Mouse (Mus musculus) limb, embryonic 15.5 days (tissue): Measurements from ENCODE around the gene Gm10273. TPM values are rescaled to one million over a fixed set of nuclear protein-coding genes. Genes with fewer than 3 reads are reported as not detected.
"Not testable (repeated sequence)": the region's sequence is repeated elsewhere in the genome, so short reads cannot be mapped to it uniquely, and the experiment has no call there.

Source experiments
- ATAC-seq: fragments of 200-750 bp; cut with Nextera tagmentation; 2 replicates; pipeline ENCODE4 v1.8.0; 2017; ENCODE audit warnings: low read depth, moderate TSS enrichment; ENCODE audit not compliant: insufficient number of reproducible peaks, low FRiP score, low TSS enrichment
- H3K27ac ChIP-seq: fragments of 300-500 bp; sonication (generic); 2 replicates; pipeline ENCODE4 v1.5.1; 2015; ENCODE audit warnings: moderate library complexity, mild to moderate bottlenecking, inconsistent platforms
- H3K27me3 ChIP-seq: fragments of 300-500 bp; sonication (generic); 2 replicates; pipeline ENCODE4 v1.6.1; 2015; ENCODE audit warnings: inconsistent platforms
- H3K36me3 ChIP-seq: fragments of 300-500 bp; sonication (generic); 2 replicates; pipeline ENCODE4 v1.6.1; 2015; ENCODE audit warnings: inconsistent platforms
- H3K4me1 ChIP-seq: fragments of 300-500 bp; sonication (generic); 2 replicates; pipeline ENCODE4 v1.6.1; 2015; ENCODE audit warnings: inconsistent platforms
- H3K4me2 ChIP-seq: fragments of 300-500 bp; sonication (generic); 2 replicates; pipeline ENCODE4 v1.6.1; 2015; ENCODE audit warnings: mild to moderate bottlenecking, inconsistent platforms
- H3K4me3 ChIP-seq: fragments of 300-500 bp; sonication (generic); 2 replicates; pipeline ENCODE4 v1.5.1; 2015; ENCODE audit warnings: mild to moderate bottlenecking, inconsistent platforms
- H3K9ac ChIP-seq: fragments of 300-500 bp; sonication (generic); 2 replicates; pipeline ENCODE4 v1.6.1; 2015; ENCODE audit warnings: inconsistent platforms
- H3K9me3 ChIP-seq: fragments of 300-500 bp; sonication (generic); 2 replicates; pipeline ENCODE4 v1.6.1; 2016; ENCODE audit warnings: inconsistent platforms
- WGBS: fragments of 180-500 bp; shearing (Covaris S2); methylation state at CpG from one replicate; pipeline ENCODE4 v1.1.7; 2015; 5-methylcytosine and 5-hydroxymethylcytosine counted together
- polyA plus RNA-seq: library from polyadenylated mRNA; unstranded; fragments of >200 nt; fragmentation: Nextera tagmentation; extraction: Ambion mirVana; gene quantifications from 2 replicates; pipeline ENCODE4 v1.2.1, GENCODE M21; 2015

The Gm10273 gene
- polyA plus RNA-seq, 1 experiment from 2014 or later, result 2.0 TPM

GRCm38 (mm10) chr10:59367206-59367605, 28.2 kb upstream of the Gm10273 start:
- Histone ChIP-seq H3K36me3 (peaks cover 91% of the 10 kb centered on the region), H3K9ac (no peak overlapping the region), H3K27ac (no peak overlapping the region), H3K4me3 (no peak overlapping the region), H3K9me3 (no peaks in the 10 kb centered on the region), H3K4me2 (no peak overlapping the region), H3K27me3 (no peaks in the 10 kb centered on the region), H3K4me1 (no peaks in the 10 kb centered on the region)
- no peak for ATAC-seq
- WGBS, result 62% methylated on average over 4 of the region's 4 CpGs

DNA sequence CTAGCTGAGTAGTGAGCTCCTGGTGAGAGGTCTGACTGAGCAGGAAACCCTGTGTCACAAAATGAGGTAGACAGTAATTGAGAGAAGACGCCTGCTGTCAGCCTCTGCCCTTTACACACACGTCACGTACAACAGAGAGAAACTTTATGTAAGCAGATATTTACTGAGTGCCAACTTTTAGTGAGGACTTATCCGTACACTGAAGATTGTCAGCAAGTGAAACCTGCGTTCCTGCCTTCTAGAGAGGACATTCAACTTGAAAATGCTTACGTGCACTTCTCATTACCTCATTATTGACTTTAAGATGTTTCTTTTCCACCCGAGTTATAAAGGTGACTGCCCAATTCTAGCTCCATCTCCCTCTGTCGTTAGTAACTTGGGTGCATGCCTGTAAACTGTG, 26.7 kb upstream of the Gm10273 start:
- Histone ChIP-seq H3K4me1 (no peaks in the 10 kb centered on the region), H3K27me3 (no peaks in the 10 kb centered on the region), H3K9me3 (no peaks in the 10 kb centered on the region), H3K4me3 (no peak overlapping the region), H3K4me2 (no peak overlapping the region), H3K27ac (no peak overlapping the region), H3K9ac (no peak overlapping the region), H3K36me3 (peaks cover 92% of the 10 kb centered on the region)
- no peak for ATAC-seq
- 84% methylated on average over 8 of the region's 8 CpGs for WGBS

DNA sequence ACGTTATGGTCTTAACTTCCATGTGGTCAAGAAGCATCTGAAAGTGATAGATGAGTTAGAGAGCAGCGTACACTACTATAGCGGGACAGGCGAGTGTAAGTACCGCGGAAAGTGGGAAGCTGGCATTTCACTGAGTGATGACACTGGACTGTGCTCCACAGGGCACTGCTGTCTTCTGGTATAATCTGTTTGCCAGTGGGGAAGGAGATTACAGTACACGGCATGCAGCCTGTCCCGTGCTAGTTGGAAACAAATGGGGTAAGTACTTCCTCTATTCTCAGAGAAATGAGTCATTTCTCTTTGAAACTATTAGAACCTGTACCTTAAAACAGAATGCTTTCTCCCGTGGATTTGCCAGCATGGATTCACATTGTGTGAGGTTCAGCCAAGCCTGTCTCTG, 26.0 kb upstream of the Gm10273 start:
- H3K4me2 ChIP-seq, result no peak overlapping the region
- no peak overlapping the region for H3K9ac ChIP-seq
- H3K9me3 ChIP-seq, result no peaks in the 10 kb centered on the region
- no peaks in the 10 kb centered on the region for H3K4me1 ChIP-seq
- peaks cover 92% of the 10 kb centered on the region for H3K36me3 ChIP-seq
- H3K27me3 ChIP-seq, result no peaks in the 10 kb centered on the region
- no peak for ATAC-seq
- WGBS, result 89% methylated on average over 9 of the region's 9 CpGs
- no peak overlapping the region for H3K27ac ChIP-seq
- no peak overlapping the region for H3K4me3 ChIP-seq

DNA sequence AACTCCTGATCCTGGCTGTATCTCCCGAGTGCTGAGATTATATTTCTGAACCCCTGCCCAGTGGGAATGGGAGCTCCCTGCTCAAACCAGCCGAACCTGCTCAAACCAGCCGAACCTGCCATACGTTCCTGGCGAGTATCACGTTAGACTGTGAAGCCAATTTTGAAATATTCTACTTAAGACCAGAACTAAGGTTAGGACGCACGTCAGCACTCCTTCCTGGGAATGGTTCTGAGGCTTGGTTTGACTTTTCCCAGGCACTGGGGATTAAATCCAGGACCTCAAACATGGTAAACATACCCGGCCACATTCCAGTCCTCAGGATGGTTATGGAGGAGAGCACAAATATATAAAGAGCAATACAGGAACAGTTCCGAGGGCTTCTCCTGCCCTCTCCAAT, 17.5 kb upstream of the Gm10273 start:
- peaks cover 22% of the 10 kb centered on the region for H3K36me3 ChIP-seq
- no peaks in the 10 kb centered on the region for H3K27me3 ChIP-seq
- 0 out of 2 replicates have a peak overlapping the region, but pooled peaks have one; percentile 39 for H3K27ac ChIP-seq
- no peak overlapping the region for H3K4me3 ChIP-seq
- 72% methylated on average over 10 of the region's 10 CpGs for WGBS
- ATAC-seq, result no peak
- H3K4me2 ChIP-seq, result no peak overlapping the region
- no peaks in the 10 kb centered on the region for H3K4me1 ChIP-seq
- no peaks in the 10 kb centered on the region for H3K9me3 ChIP-seq
- no peak overlapping the region for H3K9ac ChIP-seq

- Histone ChIP-seq H3K27me3 (no peaks in the 10 kb centered on the region), H3K9ac (no peak overlapping the region), H3K27ac (0 out of 2 replicates have a peak overlapping the region, but pooled peaks have one; percentile 39), H3K9me3 (no peaks in the 10 kb centered on the region), H3K4me2 (no peak overlapping the region), H3K4me3 (no peak overlapping the region), H3K4me1 (no peaks in the 10 kb centered on the region), H3K36me3 (peaks cover 15% of the 10 kb centered on the region)
- 89% methylated on average over 4 of the region's 4 CpGs for WGBS
- no peak for ATAC-seq
Measured at GRCm38 (mm10) chr10:59378728-59379127, 16.7 kb upstream of the Gm10273 start.

- Histone ChIP-seq H3K27ac (no peak overlapping the region), H3K4me2 (no peak overlapping the region), H3K9me3 (no peaks in the 10 kb centered on the region), H3K4me1 (no peaks in the 10 kb centered on the region), H3K4me3 (no peak overlapping the region), H3K36me3 (0 out of 2 replicates have a peak, but pooled peaks cover 4% of the 10 kb centered on the region), H3K9ac (no peak overlapping the region), H3K27me3 (no peaks in the 10 kb centered on the region)
- 41% methylated on average over 3 of the region's 3 CpGs for WGBS
- ATAC-seq, result no peak
Measured at GRCm38 (mm10) chr10:59379927-59380326, 15.5 kb upstream of the Gm10273 start.

DNA sequence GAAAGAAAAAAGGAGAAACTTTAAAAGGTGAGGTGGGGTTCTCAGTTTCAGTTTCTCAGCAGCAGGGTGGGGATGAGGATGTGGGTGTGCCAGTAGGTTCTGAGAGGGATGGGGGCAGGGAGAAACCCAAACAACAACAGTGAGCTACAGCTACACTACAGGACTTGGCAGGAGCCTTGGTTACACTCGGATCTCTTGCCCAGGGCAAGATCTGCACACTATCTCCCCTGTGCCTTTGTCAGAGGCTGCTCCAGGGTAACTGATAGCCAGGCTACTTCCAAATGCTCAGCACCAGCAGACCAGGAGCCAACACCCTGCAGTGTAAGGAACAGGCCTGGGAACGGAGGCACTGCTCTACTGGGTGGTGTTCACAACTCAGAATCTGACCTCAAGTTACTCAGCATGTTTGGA, 15.0 kb upstream of the Gm10273 start:
- no peaks in the 10 kb centered on the region for H3K27me3 ChIP-seq
- no peak for ATAC-seq
- no peak overlapping the region for H3K9ac ChIP-seq
- 0 out of 2 replicates have a peak, but pooled peaks cover 1% of the 10 kb centered on the region for H3K36me3 ChIP-seq
- H3K4me2 ChIP-seq, result no peak overlapping the region
- 60% methylated on average over 2 of the region's 2 CpGs for WGBS
- no peaks in the 10 kb centered on the region for H3K4me1 ChIP-seq
- H3K27ac ChIP-seq, result no peak overlapping the region
- H3K4me3 ChIP-seq, result no peak overlapping the region
- no peaks in the 10 kb centered on the region for H3K9me3 ChIP-seq

GRCm38 (mm10) chr10:59381563-59381962, 13.9 kb upstream of the Gm10273 start:
- not testable (repeated sequence) for H3K9me3 ChIP-seq, H3K4me3 ChIP-seq, H3K36me3 ChIP-seq, H3K27me3 ChIP-seq, H3K4me1 ChIP-seq, H3K9ac ChIP-seq, H3K4me2 ChIP-seq, H3K27ac ChIP-seq, ATAC-seq
- WGBS, result 80% methylated on average over 6 of the region's 10 CpGs

DNA sequence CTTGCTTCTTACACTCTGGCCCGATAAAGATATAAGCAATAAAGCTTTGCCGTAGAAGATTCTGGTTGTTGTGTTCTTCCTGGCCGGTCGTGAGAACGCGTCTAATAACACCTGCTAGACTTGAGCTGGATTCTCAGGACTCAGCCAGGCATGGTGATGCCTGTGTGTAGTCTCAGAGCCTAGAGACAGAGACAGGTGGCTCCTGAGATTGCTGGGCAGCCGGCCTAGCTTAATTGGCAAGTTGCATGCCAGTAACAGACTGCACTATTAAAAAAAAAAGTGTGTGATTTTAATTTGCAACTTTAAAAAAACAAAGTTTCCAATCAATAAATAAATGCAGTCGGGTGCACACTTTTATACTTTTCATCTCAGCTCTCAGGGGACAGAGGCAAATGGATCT, 8.5 kb upstream of the Gm10273 start:
- Histone ChIP-seq H3K4me3 (no peak overlapping the region), H3K4me2 (no peak overlapping the region), H3K4me1 (no peaks in the 10 kb centered on the region), H3K9ac (no peak overlapping the region), H3K27ac (no peak overlapping the region), H3K9me3 (0 out of 2 replicates have a peak, but pooled peaks cover 4% of the 10 kb centered on the region), H3K27me3 (no peaks in the 10 kb centered on the region), H3K36me3 (no peaks in the 10 kb centered on the region)
- ATAC-seq, result no peak
- 81% methylated on average over 8 of the region's 8 CpGs for WGBS

DNA sequence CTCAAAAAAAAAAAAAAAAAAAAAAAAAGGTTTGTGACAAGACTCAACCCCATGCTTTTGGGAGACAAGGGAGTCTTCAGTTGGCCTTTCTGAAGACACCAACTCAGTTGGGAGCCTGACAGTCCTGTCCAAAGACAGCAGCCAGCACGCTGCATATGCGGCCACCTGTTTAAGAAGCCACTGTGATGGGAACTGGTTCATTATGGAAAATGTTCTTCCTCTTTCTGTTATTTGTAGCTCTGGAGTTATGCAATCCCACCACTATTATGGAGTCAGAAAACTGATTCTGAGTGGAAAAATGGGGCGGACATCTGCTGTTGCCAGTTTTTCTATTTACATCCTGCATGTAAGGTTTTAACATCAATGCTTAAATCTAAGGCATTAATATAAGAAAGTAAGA, 5.8 kb upstream of the Gm10273 start:
- no peak for ATAC-seq
- WGBS, result 89% methylated on average over 3 of the region's 3 CpGs
- Histone ChIP-seq H3K27me3 (no peaks in the 10 kb centered on the region), H3K27ac (no peak overlapping the region), H3K4me2 (no peak overlapping the region), H3K36me3 (no peaks in the 10 kb centered on the region), H3K9ac (no peak overlapping the region), H3K9me3 (0 out of 2 replicates have a peak, but pooled peaks cover 4% of the 10 kb centered on the region), H3K4me3 (no peak overlapping the region), H3K4me1 (no peaks in the 10 kb centered on the region)

DNA sequence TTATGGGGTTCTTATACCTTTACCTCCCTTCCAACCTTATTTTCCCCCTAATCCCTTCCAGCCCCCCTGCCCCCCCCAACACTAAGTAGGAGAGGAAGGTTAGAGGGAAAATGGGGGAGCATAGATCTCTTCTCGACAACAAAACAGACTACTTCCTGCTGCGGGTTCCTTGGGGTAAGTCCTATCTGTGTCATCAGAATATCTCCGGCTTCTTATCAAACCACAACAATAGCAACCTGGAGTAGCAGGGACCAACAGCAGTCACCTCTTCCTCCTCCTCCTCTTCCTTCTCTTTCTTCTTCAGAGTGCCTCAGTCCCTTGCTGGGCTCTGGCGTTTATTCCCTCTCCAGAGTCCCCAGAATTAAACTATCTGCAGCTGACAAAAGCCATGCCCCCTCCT, 3.5 kb upstream of the Gm10273 start:
- Histone ChIP-seq H3K4me2 (no peak overlapping the region), H3K9me3 (0 out of 2 replicates have a peak, but pooled peaks cover 4% of the 10 kb centered on the region), H3K36me3 (no peaks in the 10 kb centered on the region), H3K27ac (no peak overlapping the region), H3K4me3 (no peak overlapping the region), H3K9ac (no peak overlapping the region), H3K4me1 (no peaks in the 10 kb centered on the region), H3K27me3 (no peaks in the 10 kb centered on the region)
- no peak for ATAC-seq
- 68% methylated on average over 4 of the region's 4 CpGs for WGBS

DNA sequence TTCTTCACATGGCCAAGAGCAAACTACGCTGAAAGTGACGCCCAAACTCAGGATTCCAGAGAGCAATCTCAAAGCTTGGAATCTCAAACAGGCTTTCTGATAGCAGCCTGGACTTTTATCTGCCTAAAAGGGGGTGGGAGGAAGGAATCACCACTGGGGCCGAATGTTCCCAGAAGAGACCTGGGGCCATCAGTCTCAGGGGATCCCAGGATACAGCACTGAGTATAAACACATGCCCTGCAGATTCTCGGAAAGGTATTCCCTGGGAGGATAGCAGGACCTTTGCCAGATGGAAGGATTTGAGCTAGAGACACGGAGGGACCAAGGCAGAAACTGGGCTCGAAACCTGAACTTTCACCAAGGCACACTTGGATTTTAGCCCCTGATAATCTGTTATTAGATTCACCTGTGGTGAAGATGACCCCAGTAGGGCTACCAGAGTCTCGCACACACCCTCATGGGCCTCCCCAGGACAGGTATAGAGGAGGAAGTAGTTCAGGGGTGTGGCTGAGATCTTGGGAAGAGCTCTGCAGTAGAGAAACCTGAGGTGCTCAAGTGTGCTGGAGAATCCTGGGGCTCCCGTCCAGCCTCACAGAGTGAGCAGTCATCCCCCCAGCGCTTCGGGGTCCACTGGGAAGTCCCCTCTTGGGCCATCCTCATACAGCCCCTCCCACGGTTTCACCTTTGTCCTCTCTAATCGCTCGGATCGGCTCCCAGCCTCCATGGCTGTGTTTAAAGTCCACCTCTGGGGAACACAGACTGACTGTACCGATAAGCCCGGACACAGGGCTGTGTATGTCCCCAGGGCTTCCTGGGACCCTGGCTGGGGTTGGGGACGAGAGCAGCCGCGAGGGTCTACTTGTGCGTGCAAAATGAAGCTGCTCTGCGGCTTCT, 7.7 kb downstream of the Gm10273 start, which contains the start of gene Pla2g12b:
Gene Pla2g12b (plus strand): TSS at position 762 of the 894 bp plus-strand sequence.
- H3K36me3 ChIP-seq, result no peaks in the 10 kb centered on the region
- no peak within 1 kb of the TSS for H3K4me3 ChIP-seq
- WGBS, result 68% methylated on average over 21 of the region's 21 CpGs
- H3K9me3 ChIP-seq, result no peaks in the 10 kb centered on the region
- H3K27me3 ChIP-seq, result no peaks in the 10 kb centered on the region
- H3K4me2 ChIP-seq, result no peak within 1 kb of the TSS
- no peak within 1 kb of the TSS for H3K27ac ChIP-seq
- H3K9ac ChIP-seq, result no peak within 1 kb of the TSS
- 0 out of 2 replicates have a peak, but pooled peaks cover 4% of the 10 kb centered on the region for H3K4me1 ChIP-seq
- ATAC-seq, result no peak
